Mouse (Mus musculus): Measurements from ENCODE around the gene Ddx23.

- TF ChIP-seq POLR2A (IDR thresholded peaks at IDR 0.05; ENCODE audit: control insufficient read depth, extremely low read depth, insufficient read depth, low read length, poor library complexity), result no peak
- TF ChIP-seq CTCF (IDR thresholded peaks at IDR 0.05; ENCODE audit: borderline replicate concordance, control insufficient read depth, extremely low read depth, insufficient read depth, low read length, poor library complexity), result no peak
Measured at GRCm38 (mm10) chr15:98622199-98622598, 40.5 kb downstream of the Ddx23 start.

Measured in thymus, adult 2 months (tissue).